Mouse (Mus musculus) neural tube, embryonic 13.5 days (tissue): Measurements from ENCODE around the gene Poln. TPM values are rescaled to one million over a fixed set of nuclear protein-coding genes. Genes with fewer than 3 reads are reported as not detected.

Source experiments
- ATAC-seq: fragments of 200-750 bp; cut with Nextera tagmentation; 2 replicates; pipeline ENCODE4 v1.8.0; 2017; ENCODE audit warnings: low read depth, mild to moderate bottlenecking, moderate TSS enrichment, moderate library complexity
- H3K27ac ChIP-seq: fragments of 300-500 bp; sonication (generic); replicated peaks from 2 replicates; pipeline ENCODE4 v1.5.1; 2015; ENCODE audit warnings: moderate library complexity, mild to moderate bottlenecking, inconsistent platforms
- H3K27me3 ChIP-seq: fragments of 300-500 bp; sonication (generic); 2 replicates; pipeline ENCODE4 v1.6.1; 2015; ENCODE audit warnings: mild to moderate bottlenecking, inconsistent platforms
- H3K36me3 ChIP-seq: fragments of 300-500 bp; sonication (generic); 2 replicates; pipeline ENCODE4 v1.6.1; 2015; ENCODE audit warnings: mild to moderate bottlenecking, inconsistent platforms
- H3K4me1 ChIP-seq: fragments of 300-500 bp; sonication (generic); replicated peaks from 2 replicates; pipeline ENCODE4 v1.6.1; 2015; ENCODE audit warnings: inconsistent platforms
- H3K4me2 ChIP-seq: fragments of 300-500 bp; sonication (generic); 2 replicates; pipeline ENCODE4 v1.6.1; 2015; ENCODE audit warnings: inconsistent platforms, mild to moderate bottlenecking, moderate library complexity
- H3K4me3 ChIP-seq: fragments of 300-500 bp; sonication (generic); 2 replicates; pipeline ENCODE4 v1.5.1; 2015; ENCODE audit warnings: mild to moderate bottlenecking, inconsistent platforms
- H3K9ac ChIP-seq: fragments of 300-500 bp; sonication (generic); 2 replicates; pipeline ENCODE4 v1.6.1; 2015; ENCODE audit warnings: moderate library complexity, mild to moderate bottlenecking, inconsistent platforms
- H3K9me3 ChIP-seq: fragments of 300-500 bp; sonication (generic); 2 replicates; pipeline ENCODE4 v1.6.1; 2016; ENCODE audit warnings: inconsistent platforms
- WGBS: fragments of 180-500 bp; shearing (Covaris S2); methylation state at CpG from one replicate; pipeline ENCODE4 v1.1.7; 2015; 5-methylcytosine and 5-hydroxymethylcytosine counted together
- polyA plus RNA-seq: library from polyadenylated mRNA; unstranded; fragments of >200 nt; fragmentation: Nextera tagmentation; extraction: Ambion mirVana; gene quantifications from 2 replicates; pipeline ENCODE4 v1.2.1, GENCODE M21; 2015

The Poln gene
- polyA plus RNA-seq, 1 experiment from 2014 or later = 0.29 TPM

- WGBS = 69% methylated on average over 6 of the region's 6 CpGs
- Histone ChIP-seq H3K36me3 (no peaks in the 10 kb centered on the region), H3K4me1 (peaks cover 14% of the 10 kb centered on the region), H3K9ac (no peak overlapping the region), H3K27ac (no peak overlapping the region), H3K4me2 (no peak overlapping the region), H3K9me3 (no peaks in the 10 kb centered on the region), H3K27me3 (no peaks in the 10 kb centered on the region), H3K4me3 (no peak overlapping the region)
- no peak for ATAC-seq
These were observed 138.2 kb downstream of the Poln start for GRCm38 (mm10) chr5:34031022-34031421.

GRCm38 (mm10) chr5:34030101-34030500, 139.1 kb downstream of the Poln start:
- no peaks in the 10 kb centered on the region for H3K36me3 ChIP-seq
- H3K4me2 ChIP-seq = no peak overlapping the region
- no peak for ATAC-seq
- peaks cover 14% of the 10 kb centered on the region for H3K4me1 ChIP-seq
- no peak overlapping the region for H3K4me3 ChIP-seq
- peak overlapping the region; percentile 33; the same call in 1 of the 2 replicates for H3K27ac ChIP-seq
- H3K9ac ChIP-seq = no peak overlapping the region
- H3K27me3 ChIP-seq = no peaks in the 10 kb centered on the region
- 28% methylated on average over 4 of the region's 4 CpGs for WGBS
- H3K9me3 ChIP-seq = no peaks in the 10 kb centered on the region

- no peak for ATAC-seq
- Histone ChIP-seq H3K4me2 (no peak overlapping the region), H3K27me3 (no peaks in the 10 kb centered on the region), H3K36me3 (no peaks in the 10 kb centered on the region), H3K9me3 (no peaks in the 10 kb centered on the region), H3K27ac (no peak overlapping the region), H3K4me1 (no peaks in the 10 kb centered on the region), H3K9ac (no peak overlapping the region), H3K4me3 (no peak overlapping the region)
- WGBS = 83% methylated on average over 4 of the region's 4 CpGs
These were observed 150.3 kb downstream of the Poln start for GRCm38 (mm10) chr5:34018968-34019367.

- Histone ChIP-seq H3K27me3 (no peaks in the 10 kb centered on the region), H3K36me3 (no peaks in the 10 kb centered on the region), H3K9ac (no peak overlapping the region), H3K4me3 (no peak overlapping the region), H3K9me3 (no peaks in the 10 kb centered on the region), H3K4me1 (no peaks in the 10 kb centered on the region), H3K4me2 (no peak overlapping the region), H3K27ac (no peak overlapping the region)
- WGBS = 55% methylated on average over 1 of the region's 1 CpGs
- no peak for ATAC-seq
These were observed 154.6 kb downstream of the Poln start for GRCm38 (mm10) chr5:34014652-34015051.

- Histone ChIP-seq H3K4me2 (no peak overlapping the region), H3K4me1 (0 out of 2 replicates have a peak, but pooled peaks cover 4% of the 10 kb centered on the region), H3K27ac (no peak overlapping the region), H3K9ac (no peak overlapping the region), H3K4me3 (no peak overlapping the region), H3K36me3 (0 out of 2 replicates have a peak, but pooled peaks cover 3% of the 10 kb centered on the region), H3K9me3 (no peaks in the 10 kb centered on the region), H3K27me3 (no peaks in the 10 kb centered on the region)
- 81% methylated on average over 4 of the region's 4 CpGs for WGBS
- ATAC-seq = no peak
These were observed 161.8 kb downstream of the Poln start for GRCm38 (mm10) chr5:34007392-34007941.

GRCm38 (mm10) chr5:34006832-34007231, 162.4 kb downstream of the Poln start:
- Histone ChIP-seq H3K9ac (no peak overlapping the region), H3K27me3 (no peaks in the 10 kb centered on the region), H3K4me2 (no peak overlapping the region), H3K36me3 (peaks cover 9% of the 10 kb centered on the region), H3K4me1 (0 out of 2 replicates have a peak, but pooled peaks cover 6% of the 10 kb centered on the region), H3K4me3 (no peak overlapping the region), H3K27ac (no peak overlapping the region), H3K9me3 (no peaks in the 10 kb centered on the region)
- WGBS = 89% methylated on average over 4 of the region's 4 CpGs
- no peak for ATAC-seq

- Histone ChIP-seq H3K4me1 (peaks cover 14% of the 10 kb centered on the region), H3K4me2 (no peak overlapping the region), H3K27ac (no peak overlapping the region), H3K36me3 (peaks cover 22% of the 10 kb centered on the region), H3K27me3 (no peaks in the 10 kb centered on the region), H3K4me3 (no peak overlapping the region), H3K9ac (no peak overlapping the region), H3K9me3 (no peaks in the 10 kb centered on the region)
- ATAC-seq = no peak
- WGBS = 85% methylated on average over 5 of the region's 5 CpGs
These were observed 164.6 kb downstream of the Poln start for GRCm38 (mm10) chr5:34004618-34005017.

- H3K4me3 ChIP-seq = no peak overlapping the region
- H3K27me3 ChIP-seq = peaks cover 5% of the 10 kb centered on the region; the same call in 1 of the 2 replicates
- peaks cover 22% of the 10 kb centered on the region for H3K36me3 ChIP-seq
- no peaks in the 10 kb centered on the region for H3K9me3 ChIP-seq
- H3K4me1 ChIP-seq = peaks cover 33% of the 10 kb centered on the region
- 82% methylated on average over 4 of the region's 4 CpGs for WGBS
- H3K4me2 ChIP-seq = no peak overlapping the region
- no peak overlapping the region for H3K27ac ChIP-seq
- H3K9ac ChIP-seq = no peak overlapping the region
- ATAC-seq = no peak
These were observed 166.6 kb downstream of the Poln start for GRCm38 (mm10) chr5:34002636-34003035.

GRCm38 (mm10) chr5:34001401-34001800, 167.8 kb downstream of the Poln start:
- Histone ChIP-seq H3K4me3 (no peak overlapping the region), H3K9me3 (no peaks in the 10 kb centered on the region), H3K27me3 (peaks cover 6% of the 10 kb centered on the region; the same call in 1 of the 2 replicates), H3K36me3 (peaks cover 22% of the 10 kb centered on the region), H3K4me1 (peaks cover 38% of the 10 kb centered on the region), H3K4me2 (no peak overlapping the region), H3K9ac (no peak overlapping the region), H3K27ac (no peak overlapping the region)
- 91% methylated on average over 1 of the region's 1 CpGs for WGBS
- ATAC-seq = no peak

GRCm38 (mm10) chr5:34000809-34001208, 168.4 kb downstream of the Poln start:
- no peaks in the 10 kb centered on the region for H3K9me3 ChIP-seq
- ATAC-seq = no peak
- WGBS = 96% methylated on average over 25 of the region's 25 CpGs
- peaks cover 38% of the 10 kb centered on the region for H3K4me1 ChIP-seq
- peaks cover 6% of the 10 kb centered on the region; the same call in 1 of the 2 replicates for H3K27me3 ChIP-seq
- peaks cover 22% of the 10 kb centered on the region for H3K36me3 ChIP-seq
- H3K4me2 ChIP-seq = no peak overlapping the region
- no peak overlapping the region for H3K4me3 ChIP-seq
- no peak overlapping the region for H3K27ac ChIP-seq
- H3K9ac ChIP-seq = no peak overlapping the region

- Histone ChIP-seq H3K4me3 (peak overlapping the region; percentile 93; the same call in 1 of the 2 replicates), H3K4me1 (peaks cover 49% of the 10 kb centered on the region), H3K9ac (peak overlapping the region; percentile 94), H3K36me3 (peaks cover 22% of the 10 kb centered on the region), H3K4me2 (peak overlapping the region; percentile 76), H3K9me3 (no peaks in the 10 kb centered on the region), H3K27me3 (peaks cover 6% of the 10 kb centered on the region; the same call in 1 of the 2 replicates), H3K27ac (no peak overlapping the region)
- ATAC-seq = no peak
- WGBS = 84% methylated on average over 6 of the region's 6 CpGs
These were observed 169.7 kb downstream of the Poln start for GRCm38 (mm10) chr5:33999466-34000090.

GRCm38 (mm10) chr5:33998505-33998877, 170.8 kb downstream of the Poln start:
- Histone ChIP-seq H3K27me3 (peaks cover 6% of the 10 kb centered on the region), H3K4me2 (peak overlapping the region; percentile 76), H3K27ac (no peak overlapping the region), H3K9ac (peak overlapping the region; percentile 94), H3K4me3 (peak overlapping the region; percentile 93), H3K36me3 (peaks cover 22% of the 10 kb centered on the region), H3K4me1 (peaks cover 51% of the 10 kb centered on the region), H3K9me3 (no peaks in the 10 kb centered on the region)
- no peak for ATAC-seq
- WGBS = 92% methylated on average over 3 of the region's 3 CpGs
